Mouse (Mus musculus) MEL (cell line): ENCODE data around the gene Gnai2.

Experiments used
- CHD1 ChIP-seq: IDR thresholded peaks from 2 replicates; pipeline ENCODE4 v1.6.1; 2012; ENCODE audit warnings: low read depth, mild to moderate bottlenecking, inconsistent platforms, low read length, improper control_type of control experiment
- CTCF ChIP-seq, 3 experiments: IDR thresholded peaks in 2 of 3; conservative IDR thresholded peaks in 1 of 3; 2 replicates each; pipeline ENCODE4 v1.5.1; 2011 to 2012; ENCODE audit warnings: low read length in 3 of 3, low read depth in 2 of 3, mild to moderate bottlenecking in 2 of 3, improper control_type of control experiment in 1 of 3, inconsistent platforms in 1 of 3, mixed read lengths in 1 of 3, moderate library complexity in 1 of 3; ENCODE audit not compliant: control insufficient read depth in 1 of 3, insufficient read depth in 1 of 3, poor library complexity in 1 of 3, severe bottlenecking in 1 of 3
- GATA1 ChIP-seq: IDR thresholded peaks from 2 replicates; pipeline ENCODE4 v1.6.1; 2011; ENCODE audit warnings: low read depth, low read length, improper control_type of control experiment
- NELFE ChIP-seq: IDR thresholded peaks from 2 replicates; pipeline ENCODE4 v1.6.1; 2011; ENCODE audit warnings: low read depth, low read length, improper control_type of control experiment
- POLR2A ChIP-seq, 2 experiments: IDR thresholded peaks; 2 replicates each; pipeline ENCODE4 v1.6.1; 2011 to 2012; ENCODE audit warnings: low read length in 2 of 2, mild to moderate bottlenecking in 2 of 2, control low read depth in 1 of 2, improper control_type of control experiment in 1 of 2, low read depth in 1 of 2, moderate library complexity in 1 of 2; ENCODE audit not compliant: control insufficient read depth in 1 of 2, insufficient read depth in 1 of 2, poor library complexity in 1 of 2
- POLR2AphosphoS2 ChIP-seq: IDR thresholded peaks from 2 replicates; pipeline ENCODE4 v1.6.1; 2011; ENCODE audit warnings: low read length, improper control_type of control experiment

DNA sequence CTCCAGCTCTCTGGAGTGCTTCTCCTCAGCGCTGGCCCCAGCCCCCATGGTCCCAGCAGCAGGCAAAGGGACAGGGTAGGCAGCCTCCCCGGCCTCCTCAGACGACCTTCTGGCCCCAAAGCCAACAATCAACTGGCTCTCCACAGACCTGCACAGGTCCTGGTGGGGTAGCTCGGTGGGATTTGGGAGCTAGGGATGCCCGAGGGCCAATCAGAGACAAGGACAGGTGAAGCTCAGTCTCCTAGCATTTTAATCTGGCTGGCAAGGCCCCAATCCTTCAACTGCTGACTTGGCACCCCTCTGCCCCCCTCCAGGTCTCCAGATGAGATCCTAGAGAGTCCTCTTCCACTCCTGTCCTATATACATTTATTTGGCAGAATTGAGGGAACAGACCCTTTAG, 44.3 kb upstream of the Gnai2 start, which contains the start of gene Gnat1:
- TF ChIP-seq CTCF (IDR thresholded peaks at IDR 0.05 in 2 of 3, conservative IDR thresholded peaks at IDR 0.05 in 1 of 3; ENCODE audit: control insufficient read depth in 1 of 3, insufficient read depth in 1 of 3, low read depth in 2 of 3, low read length in 3 of 3, poor library complexity in 1 of 3, severe bottlenecking in 1 of 3): no peak
- no peak for TF ChIP-seq NELFE
- no peak for TF ChIP-seq GATA1
- no peak for TF ChIP-seq CHD1
- no peak for TF ChIP-seq POLR2AphosphoS2
- TF ChIP-seq POLR2A (IDR thresholded peaks at IDR 0.05; ENCODE audit: control insufficient read depth in 1 of 2, insufficient read depth in 1 of 2, low read depth in 1 of 2, low read length in 2 of 2, poor library complexity in 1 of 2): no peak
